Mouse (Mus musculus) ES-E14 (cell line): Measurements from ENCODE around the gene Ramp2. TPM values are rescaled to one million over a fixed set of nuclear protein-coding genes. Genes with fewer than 3 reads are reported as not detected.

ENCODE experiments used
- DNase-seq: peaks from one replicate; pipeline ENCODE4 v3.0.0-alpha.2; 2013; ENCODE audit warnings: low read depth, low spot score
- H3K27ac ChIP-seq: 2 replicates; pipeline ENCODE4 v1.5.1; 2012; ENCODE audit warnings: low read depth, mild to moderate bottlenecking, low read length, moderate library complexity, mixed read lengths; ENCODE audit not compliant: poor library complexity, insufficient read depth, severe bottlenecking
- H3K36me3 ChIP-seq: 2 replicates; pipeline ENCODE4 v1.6.1; 2012; ENCODE audit warnings: mild to moderate bottlenecking, low read length, moderate library complexity, mixed read lengths; ENCODE audit not compliant: control insufficient read depth, poor library complexity, insufficient read depth, severe bottlenecking
- H3K4me1 ChIP-seq, 2 experiments: fragments of 150-350 bp in 1 of 2; sonication (generic) in 1 of 2; 2 replicates each; pipeline ENCODE4 v1.6.1; 2012; ENCODE audit warnings: low read length in 2 of 2, mild to moderate bottlenecking in 1 of 2, mixed read lengths in 1 of 2; ENCODE audit not compliant: control insufficient read depth in 2 of 2, insufficient read depth in 2 of 2, poor library complexity in 1 of 2
- H3K4me3 ChIP-seq, 2 experiments: fragments of 150-350 bp in 1 of 2; sonication (generic) in 1 of 2; 2 replicates each; pipeline ENCODE4 v1.5.1; 2012; ENCODE audit warnings: low read length in 2 of 2, low read depth in 1 of 2, mild to moderate bottlenecking in 1 of 2, mixed read lengths in 1 of 2; ENCODE audit not compliant: insufficient read depth in 1 of 2, poor library complexity in 1 of 2, severe bottlenecking in 1 of 2
- H3K9ac ChIP-seq: 2 replicates; pipeline ENCODE4 v1.6.1; 2012; ENCODE audit warnings: low read depth, mild to moderate bottlenecking, low read length, mixed read lengths; ENCODE audit not compliant: poor library complexity, insufficient read depth, severe bottlenecking
- H3K9me3 ChIP-seq: fragments of 150-350 bp; sonication (generic); 2 replicates; pipeline ENCODE4 v1.6.1; 2012; ENCODE audit warnings: low read depth, mild to moderate bottlenecking, low read length; ENCODE audit not compliant: control insufficient read depth, insufficient read depth
- CHD2 ChIP-seq: IDR thresholded peaks from 2 replicates; pipeline ENCODE4 v1.6.1; 2014; ENCODE audit warnings: mild to moderate bottlenecking, low read depth, low read length, inconsistent platforms
- HCFC1 ChIP-seq: IDR thresholded peaks from 2 replicates; pipeline ENCODE4 v1.6.1; 2012; ENCODE audit warnings: low read length, inconsistent platforms, borderline replicate concordance; ENCODE audit not compliant: insufficient read depth
- MAFK ChIP-seq: IDR thresholded peaks from 2 replicates; pipeline ENCODE4 v1.6.1; 2014; ENCODE audit warnings: mild to moderate bottlenecking, low read depth, low read length, inconsistent platforms; ENCODE audit not compliant: insufficient read depth
- ZC3H11A ChIP-seq: IDR thresholded peaks from 2 replicates; pipeline ENCODE4 v1.6.1; 2012; ENCODE audit warnings: low read depth, mild to moderate bottlenecking, inconsistent platforms, low read length, borderline replicate concordance
- ZNF384 ChIP-seq: IDR thresholded peaks from 2 replicates; pipeline ENCODE4 v1.6.1; 2012; ENCODE audit warnings: low read depth, low read length, inconsistent platforms
- in situ Hi-C, 2 experiments: fragments of 600-800 bp; cut with MboI; formaldehyde crosslinking; loops; one replicate each; pipeline ENCODE4 v1.15.1; 2025; ENCODE audit warnings: low sequenced_read_pairs in 2 of 2, inconsistent platforms in 1 of 2; ENCODE audit not compliant: unreplicated experiment in 2 of 2
- total RNA-seq: library from RNA; depleted of rRNA; stranded (reverse); fragments of 300-350 nt; gene quantifications from 2 replicates; pipeline ENCODE4 v1.2.3, GENCODE M21; 2012

The Ramp2 gene
- total RNA-seq, 1 experiment: 5.6 TPM

DNA sequence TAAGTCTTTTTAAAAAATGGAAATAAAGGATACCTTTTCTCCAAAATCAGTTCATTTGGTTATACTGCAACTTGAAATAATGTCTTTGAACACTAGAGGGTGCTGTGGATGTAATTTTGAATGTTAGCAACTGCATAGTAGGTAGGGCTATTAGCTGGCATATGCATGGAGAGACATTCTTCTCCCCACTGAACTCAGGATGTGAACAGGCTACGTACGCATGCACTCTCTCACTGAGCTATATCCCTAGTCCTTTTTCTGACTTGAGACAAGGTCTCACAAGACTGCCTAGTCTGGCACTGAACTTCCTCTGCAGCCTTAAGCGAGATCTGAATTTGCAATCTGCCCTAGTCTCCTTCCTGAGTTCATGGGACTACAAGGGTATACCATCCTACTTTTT, 33.9 kb upstream of the Ramp2 start:
- peaks cover 18% of the 10 kb centered on the region; the same call in 1 of the 2 replicates for H3K36me3 ChIP-seq
- H3K27ac ChIP-seq: no peak overlapping the region
- in situ Hi-C loops: no loop called here
- TF ChIP-seq ZNF384: no peak
- TF ChIP-seq ZC3H11A: no peak; the same call in 1 of the 2 replicates
- no peak for TF ChIP-seq MAFK
- TF ChIP-seq HCFC1: no peak
- no peak for TF ChIP-seq CHD2
- peak; percentile 70 for DNase-seq
- no peak overlapping the region for H3K9ac ChIP-seq
- H3K9me3 ChIP-seq: no peaks in the 10 kb centered on the region
- no peaks in the 10 kb centered on the region for H3K4me1 ChIP-seq
- no peak overlapping the region for H3K4me3 ChIP-seq

DNA sequence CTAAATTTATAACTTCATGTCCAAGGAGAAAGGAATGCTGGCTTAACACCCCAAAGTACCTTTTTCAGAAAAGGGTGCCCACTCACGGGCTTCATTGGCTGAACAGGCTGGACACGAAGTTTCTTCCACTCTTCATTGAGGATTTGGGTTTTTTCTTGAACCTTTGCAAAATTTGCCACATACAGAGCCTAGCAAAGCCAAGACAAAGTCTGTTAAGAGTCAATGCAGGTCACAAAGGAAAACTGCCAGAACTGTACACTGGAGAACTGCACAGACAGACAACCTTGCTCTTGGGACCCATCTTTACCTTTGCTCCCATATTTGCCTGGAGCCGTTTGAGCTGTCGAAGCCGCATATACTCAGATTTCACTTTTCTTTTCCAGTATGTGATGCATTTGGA, 28.9 kb upstream of the Ramp2 start:
- no peak for DNase-seq
- H3K27ac ChIP-seq: no peak overlapping the region
- H3K4me1 ChIP-seq: no peaks in the 10 kb centered on the region
- in situ Hi-C loops: no loop called here
- no peak overlapping the region for H3K4me3 ChIP-seq
- no peaks in the 10 kb centered on the region for H3K9me3 ChIP-seq
- no peak for TF ChIP-seq ZNF384
- no peak for TF ChIP-seq CHD2
- no peak for TF ChIP-seq ZC3H11A
- TF ChIP-seq MAFK: no peak
- no peak for TF ChIP-seq HCFC1
- H3K9ac ChIP-seq: no peak overlapping the region
- H3K36me3 ChIP-seq: peaks cover 6% of the 10 kb centered on the region

DNA sequence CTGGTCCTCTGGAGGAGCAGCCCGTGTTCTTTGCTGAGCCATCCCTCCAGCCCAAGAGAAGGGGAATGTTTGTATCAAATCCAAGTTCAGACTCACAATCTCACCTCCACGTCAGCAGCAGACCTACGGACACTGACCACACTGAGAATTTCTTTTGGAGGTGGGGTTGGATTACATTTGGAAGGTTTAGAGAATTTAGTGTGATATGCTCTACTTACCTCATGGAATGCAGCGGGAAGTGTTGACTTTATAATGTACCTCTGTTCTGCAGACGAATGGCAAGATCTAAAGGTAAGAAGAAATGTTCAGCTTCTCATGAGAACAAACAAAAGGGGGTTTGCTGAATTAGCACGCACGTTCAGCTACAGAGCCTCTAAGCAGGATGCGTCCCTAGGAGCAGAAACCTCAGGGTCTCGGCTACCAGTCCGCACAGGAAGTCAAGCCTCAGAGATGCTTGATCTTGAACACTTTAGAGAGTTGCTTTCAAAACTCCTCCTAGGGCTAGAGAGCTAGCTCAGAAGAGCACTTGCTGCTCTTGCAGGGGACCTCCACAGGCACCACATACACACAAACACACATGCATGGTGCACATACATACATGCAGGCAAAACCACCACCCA, 27.3 kb upstream of the Ramp2 start:
- Histone ChIP-seq H3K9ac (no peak overlapping the region), H3K9me3 (no peaks in the 10 kb centered on the region), H3K4me1 (no peaks in the 10 kb centered on the region), H3K36me3 (peaks cover 6% of the 10 kb centered on the region), H3K4me3 (no peak overlapping the region), H3K27ac (no peak overlapping the region)
- TF ChIP-seq HCFC1 (no peak), ZC3H11A (no peak), MAFK (no peak), ZNF384 (no peak), CHD2 (no peak)
- no peak for DNase-seq
- in situ Hi-C loops: no loop called here

DNA sequence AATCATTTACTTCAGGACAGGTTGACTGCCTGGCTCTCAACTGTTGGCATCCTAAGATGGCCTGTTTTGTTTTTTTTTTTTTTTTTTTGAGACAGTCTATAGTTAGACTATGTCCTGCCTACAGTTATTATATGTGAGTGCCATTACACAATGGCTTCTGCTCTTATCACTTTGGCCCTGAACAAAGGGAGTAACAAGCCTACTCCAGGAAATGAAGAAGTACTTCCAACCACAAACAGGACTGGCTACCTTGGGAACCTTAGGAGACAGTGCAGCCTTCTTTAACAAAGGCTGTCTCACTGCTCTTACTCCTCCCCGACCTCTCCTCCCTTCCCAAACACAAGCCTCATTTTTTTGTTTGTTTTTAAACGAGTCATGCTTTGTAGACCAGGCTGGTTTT, 25.0 kb upstream of the Ramp2 start:
- no peaks in the 10 kb centered on the region for H3K9me3 ChIP-seq
- H3K36me3 ChIP-seq: no peaks in the 10 kb centered on the region; the same call in 1 of the 2 replicates
- H3K27ac ChIP-seq: no peak overlapping the region
- in situ Hi-C loops: no loop called here
- H3K4me3 ChIP-seq: no peak overlapping the region
- DNase-seq: no peak
- H3K4me1 ChIP-seq: no peaks in the 10 kb centered on the region
- H3K9ac ChIP-seq: no peak overlapping the region
- TF ChIP-seq ZC3H11A: no peak
- no peak for TF ChIP-seq CHD2
- TF ChIP-seq HCFC1: no peak
- TF ChIP-seq ZNF384: no peak
- no peak for TF ChIP-seq MAFK
